Mouse (Mus musculus): ENCODE measurements at regions not wholly inside any gene's neighbourhood (a gene's known extent, or its start where the extent isn't known, plus 50 kb on each side); places are given as distances from the start of the nearest gene placed in this dataset.
A peak's percentile ranks its signal among the peaks of the same experiment; 100 is the strongest.

DNA sequence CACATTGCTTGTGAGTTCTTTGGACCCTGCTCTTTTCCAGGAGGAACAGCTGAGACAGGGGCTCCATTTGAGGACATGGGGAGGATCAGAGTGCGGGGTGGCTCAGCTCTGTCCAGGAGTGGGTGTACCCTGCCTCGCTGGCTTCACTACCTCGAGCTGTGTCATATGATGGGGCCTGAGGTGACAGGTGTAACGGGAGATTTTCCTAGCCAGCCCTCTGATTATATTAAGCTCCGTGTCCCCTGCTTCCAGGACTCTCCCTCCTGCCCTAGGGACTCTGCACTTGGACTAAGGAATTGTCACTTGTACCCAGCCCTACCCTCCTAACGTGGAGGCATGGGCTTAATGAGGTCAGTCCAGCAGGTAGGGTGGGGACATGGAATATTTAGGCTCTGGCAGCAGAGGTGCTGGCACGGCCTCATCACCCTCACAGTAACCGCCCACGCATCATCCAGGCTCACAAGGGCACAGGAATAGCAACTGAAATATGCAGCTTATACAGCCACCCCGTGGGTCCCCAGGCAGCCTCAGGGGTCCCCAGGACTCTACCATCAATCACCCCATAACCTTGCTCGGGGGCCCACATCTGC lies 78.1 kb upstream of the 1600014C23Rik start:
- H3K27me3 ChIP-seq = no peaks in the 10 kb centered on the region
- ATAC-seq (ENCODE audit: low FRiP score, low read depth) = no peak

DNA sequence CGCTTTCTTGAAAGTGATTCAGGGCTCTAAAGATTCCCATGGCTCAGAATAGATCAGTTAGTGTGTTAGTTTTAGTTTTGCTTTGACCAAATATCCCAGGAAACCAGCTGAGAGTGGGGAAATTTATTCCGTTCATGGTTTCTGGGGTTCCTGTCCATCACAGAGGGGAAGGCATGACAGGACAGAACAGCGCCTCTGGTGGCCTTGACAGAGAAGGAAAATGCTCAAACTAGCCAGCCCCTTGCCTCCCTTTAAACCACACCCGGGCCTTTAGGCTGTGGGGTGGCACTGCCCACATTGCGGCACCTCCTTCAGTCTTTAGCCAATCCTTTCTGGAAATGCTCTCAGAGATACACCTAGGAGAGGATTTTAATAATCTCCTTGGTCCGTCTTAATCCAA lies 76.1 kb upstream of the 1600014C23Rik start:
- no peak overlapping the region for H3K27ac ChIP-seq (replicated peaks)
- H3K4me3 ChIP-seq = no peak overlapping the region
- no peaks in the 10 kb centered on the region for H3K36me3 ChIP-seq
- WGBS = 90% methylated on average over 6 of the region's 6 CpGs
- no peak overlapping the region for H3K4me2 ChIP-seq
- no peak for ATAC-seq (ENCODE audit: low FRiP score, low read depth)
- H3K4me1 ChIP-seq (replicated peaks) = peaks cover 18% of the 10 kb centered on the region
- no peak overlapping the region for H3K9ac ChIP-seq
- no peaks in the 10 kb centered on the region for H3K9me3 ChIP-seq
- peaks cover 5% of the 10 kb centered on the region; the same call in 1 of the 2 replicates for H3K27me3 ChIP-seq

More for the DNA sequence above, 78.1 kb upstream of the 1600014C23Rik start:
- Histone ChIP-seq H3K9me3 (no peaks in the 10 kb centered on the region), H3K9ac (no peak overlapping the region), H3K4me2 (no peak overlapping the region), H3K27ac (replicated peaks) (no peak overlapping the region), H3K4me3 (no peak overlapping the region), H3K4me1 (replicated peaks) (peaks cover 10% of the 10 kb centered on the region), H3K36me3 (no peaks in the 10 kb centered on the region)
- WGBS = 84% methylated on average over 11 of the region's 11 CpGs

DNA sequence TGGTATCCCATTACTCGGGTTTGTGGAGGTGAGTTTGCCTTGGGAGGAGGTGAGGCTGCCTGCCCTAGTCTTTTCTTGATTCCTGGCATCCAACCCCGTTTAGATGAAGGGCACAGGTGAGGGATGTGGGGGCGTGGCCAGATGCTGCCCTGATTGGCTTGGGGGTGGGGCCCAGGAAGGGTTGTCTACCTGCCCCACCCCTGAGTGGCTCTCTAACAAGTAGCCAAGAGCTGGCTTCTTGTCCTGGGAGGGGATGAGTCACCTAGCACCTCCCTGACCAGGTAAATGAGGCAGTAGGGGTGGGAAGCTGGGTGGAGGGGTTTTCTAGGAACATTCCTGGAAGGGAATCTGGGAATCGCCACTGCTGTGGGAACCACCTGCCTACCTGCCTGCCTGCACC lies 74.7 kb upstream of the 1600014C23Rik start:
- WGBS = 77% methylated on average over 4 of the region's 4 CpGs
- Histone ChIP-seq H3K4me3 (no peak overlapping the region), H3K27ac (replicated peaks) (no peak overlapping the region), H3K9me3 (no peaks in the 10 kb centered on the region), H3K4me2 (no peak overlapping the region), H3K27me3 (peaks cover 7% of the 10 kb centered on the region), H3K9ac (no peak overlapping the region), H3K4me1 (replicated peaks) (peaks cover 18% of the 10 kb centered on the region), H3K36me3 (no peaks in the 10 kb centered on the region)
- ATAC-seq (ENCODE audit: low FRiP score, low read depth) = no peak

DNA sequence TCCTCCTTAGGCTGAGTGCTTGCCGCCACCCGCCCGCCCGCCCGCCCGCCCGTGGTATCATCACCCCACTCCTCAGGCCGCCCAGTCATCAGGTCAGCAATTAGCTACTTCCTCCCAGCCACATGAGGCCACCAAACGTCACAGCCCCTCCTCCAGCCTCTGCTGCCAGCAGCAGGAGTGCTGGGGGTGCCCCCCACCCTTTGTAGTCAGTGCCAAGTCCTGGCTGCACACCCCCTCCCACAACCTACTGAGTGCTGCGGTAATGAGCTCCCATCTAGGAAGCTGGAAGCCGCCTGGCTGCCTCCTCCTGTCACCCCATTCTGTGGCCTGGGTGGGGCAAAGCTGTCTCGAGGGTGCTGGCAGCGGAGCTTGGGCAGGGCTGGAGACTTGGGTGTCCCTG lies 73.8 kb upstream of the 1600014C23Rik start:
- 0 out of 2 replicates have a peak overlapping the region, but pooled peaks have one; percentile 20 for H3K27ac ChIP-seq (replicated peaks)
- peak; percentile 58; the same call in 1 of the 2 replicates for ATAC-seq (ENCODE audit: low FRiP score, low read depth)
- H3K4me1 ChIP-seq (replicated peaks) = peaks cover 14% of the 10 kb centered on the region
- H3K9me3 ChIP-seq = no peaks in the 10 kb centered on the region
- H3K9ac ChIP-seq = no peak overlapping the region
- H3K36me3 ChIP-seq = no peaks in the 10 kb centered on the region
- H3K4me3 ChIP-seq = no peak overlapping the region
- H3K27me3 ChIP-seq = peaks cover 7% of the 10 kb centered on the region
- 59% methylated on average over 12 of the region's 13 CpGs for WGBS
- no peak overlapping the region for H3K4me2 ChIP-seq

DNA sequence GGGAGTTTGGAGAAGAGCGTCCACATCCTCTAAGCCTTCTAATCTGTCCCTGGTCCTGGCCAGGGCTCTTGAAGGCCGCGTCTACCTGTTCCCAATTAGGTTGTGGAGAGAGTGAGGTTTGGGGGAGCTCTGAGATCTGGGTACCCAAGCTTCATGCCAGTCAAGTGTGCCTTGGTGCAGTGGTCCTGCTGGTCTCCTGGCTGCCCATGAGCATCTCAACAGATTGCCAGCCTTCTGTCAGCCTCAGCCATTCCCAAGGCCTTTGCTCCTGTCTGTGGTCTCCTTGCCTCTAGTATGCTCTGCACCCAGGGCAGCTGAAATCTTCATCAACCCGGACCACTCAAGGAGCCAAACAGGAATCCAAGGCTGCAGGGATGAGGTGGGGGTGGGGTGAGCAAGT lies 73.2 kb upstream of the 1600014C23Rik start:
- WGBS = 83% methylated on average over 4 of the region's 4 CpGs
- H3K9ac ChIP-seq = no peak overlapping the region
- no peak overlapping the region for H3K4me2 ChIP-seq
- no peak for ATAC-seq (ENCODE audit: low FRiP score, low read depth)
- H3K36me3 ChIP-seq = no peaks in the 10 kb centered on the region
- H3K9me3 ChIP-seq = no peaks in the 10 kb centered on the region
- no peak overlapping the region for H3K4me3 ChIP-seq
- peaks cover 12% of the 10 kb centered on the region for H3K4me1 ChIP-seq (replicated peaks)
- peaks cover 7% of the 10 kb centered on the region for H3K27me3 ChIP-seq
- no peak overlapping the region; the same call in 1 of the 2 replicates for H3K27ac ChIP-seq (replicated peaks)

DNA sequence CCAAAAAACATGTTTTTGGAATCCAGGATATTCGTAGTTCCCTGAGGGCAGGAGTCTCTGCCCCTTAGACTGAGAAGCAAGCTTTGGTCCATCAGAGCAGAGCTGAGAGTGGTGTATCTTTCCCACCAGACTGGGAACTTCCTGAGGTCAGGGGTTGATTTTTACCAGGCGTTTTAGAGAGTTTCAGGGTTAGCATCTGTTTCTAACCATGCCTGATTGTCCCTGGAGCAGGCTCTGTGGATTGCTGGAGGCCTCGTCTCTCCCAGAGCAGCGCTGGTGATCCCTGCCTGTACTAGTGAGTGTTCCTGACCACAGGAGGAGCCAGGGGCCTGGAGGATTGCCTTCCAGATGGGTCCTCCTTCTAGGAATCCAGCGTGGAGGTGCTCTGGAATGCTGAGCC lies 72.8 kb upstream of the 1600014C23Rik start:
- no peaks in the 10 kb centered on the region for H3K36me3 ChIP-seq
- peaks cover 12% of the 10 kb centered on the region for H3K4me1 ChIP-seq (replicated peaks)
- no peak overlapping the region for H3K9ac ChIP-seq
- H3K27ac ChIP-seq (replicated peaks) = no peak overlapping the region; the same call in 1 of the 2 replicates
- WGBS = 59% methylated on average over 5 of the region's 5 CpGs
- H3K4me2 ChIP-seq = no peak overlapping the region
- no peak for ATAC-seq (ENCODE audit: low FRiP score, low read depth)
- H3K27me3 ChIP-seq = peaks cover 7% of the 10 kb centered on the region
- H3K9me3 ChIP-seq = no peaks in the 10 kb centered on the region
- H3K4me3 ChIP-seq = no peak overlapping the region

DNA sequence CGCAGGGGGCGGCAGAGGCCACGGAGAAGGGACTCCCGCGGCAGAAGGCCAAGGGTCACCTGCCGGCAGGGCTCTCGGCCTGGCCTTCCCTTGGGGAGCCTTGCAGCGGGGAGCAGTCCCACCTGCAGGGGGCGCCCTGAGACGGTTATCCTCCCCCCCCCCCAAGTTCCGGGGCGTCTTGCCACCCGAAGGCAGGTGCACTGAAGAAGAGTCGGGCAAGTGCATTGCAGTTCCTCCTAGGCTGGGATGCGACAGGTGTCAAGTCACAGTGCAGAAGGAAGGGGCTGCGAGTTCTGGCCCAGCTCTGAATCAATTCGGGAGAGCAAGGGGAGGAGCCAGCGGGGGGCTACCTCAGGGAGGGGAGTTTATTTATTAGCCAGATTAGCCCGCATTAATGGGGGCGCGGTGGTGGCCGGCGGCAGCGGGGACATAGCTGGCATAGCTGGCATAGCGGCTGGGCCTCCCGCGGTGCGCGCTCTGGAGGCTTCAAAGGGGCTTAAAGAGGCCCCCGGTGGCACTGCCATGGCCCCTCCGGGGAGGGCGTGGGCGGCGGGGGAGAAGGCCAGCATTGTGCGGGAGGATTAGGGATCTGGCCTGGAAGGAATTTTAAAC lies 71.9 kb upstream of the 1600014C23Rik start:
- Histone ChIP-seq H3K4me3 (0 out of 2 replicates have a peak overlapping the region, but pooled peaks have one; percentile 1), H3K9me3 (no peaks in the 10 kb centered on the region), H3K36me3 (no peaks in the 10 kb centered on the region), H3K4me2 (peak overlapping the region; percentile 26), H3K27me3 (peaks cover 7% of the 10 kb centered on the region), H3K4me1 (replicated peaks) (peaks cover 12% of the 10 kb centered on the region), H3K27ac (replicated peaks) (no peak overlapping the region), H3K9ac (no peak overlapping the region)
- no peak for ATAC-seq (ENCODE audit: low FRiP score, low read depth)
- WGBS = 3% methylated on average over 31 of the region's 35 CpGs

DNA sequence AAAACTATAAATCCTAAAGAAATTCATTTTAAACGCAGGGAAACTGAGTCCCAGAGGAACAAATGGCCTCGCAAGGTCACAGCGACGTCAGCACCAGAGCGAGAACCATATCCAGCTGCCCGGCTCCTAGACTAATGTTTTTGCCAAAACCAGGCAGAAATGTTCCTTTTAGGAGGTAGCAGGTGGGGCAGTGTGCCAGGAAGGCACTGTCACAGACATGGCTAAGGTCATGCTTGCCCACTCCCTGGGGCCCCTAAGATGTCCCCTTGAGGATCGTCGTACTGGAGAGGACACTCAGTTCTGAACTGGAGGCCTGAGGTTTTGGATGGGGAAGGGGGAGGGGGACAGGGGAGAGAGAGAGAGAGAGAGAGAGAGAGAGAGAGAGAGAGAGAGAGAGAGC lies 69.7 kb upstream of the 1600014C23Rik start:
- H3K4me2 ChIP-seq = no peak overlapping the region
- no peak for ATAC-seq (ENCODE audit: low FRiP score, low read depth)
- 85% methylated on average over 8 of the region's 8 CpGs for WGBS
- peaks cover 12% of the 10 kb centered on the region for H3K4me1 ChIP-seq (replicated peaks)
- no peaks in the 10 kb centered on the region for H3K36me3 ChIP-seq
- H3K27me3 ChIP-seq = peaks cover 7% of the 10 kb centered on the region
- no peak overlapping the region for H3K4me3 ChIP-seq
- H3K27ac ChIP-seq (replicated peaks) = no peak overlapping the region
- H3K9me3 ChIP-seq = no peaks in the 10 kb centered on the region
- H3K9ac ChIP-seq = no peak overlapping the region

DNA sequence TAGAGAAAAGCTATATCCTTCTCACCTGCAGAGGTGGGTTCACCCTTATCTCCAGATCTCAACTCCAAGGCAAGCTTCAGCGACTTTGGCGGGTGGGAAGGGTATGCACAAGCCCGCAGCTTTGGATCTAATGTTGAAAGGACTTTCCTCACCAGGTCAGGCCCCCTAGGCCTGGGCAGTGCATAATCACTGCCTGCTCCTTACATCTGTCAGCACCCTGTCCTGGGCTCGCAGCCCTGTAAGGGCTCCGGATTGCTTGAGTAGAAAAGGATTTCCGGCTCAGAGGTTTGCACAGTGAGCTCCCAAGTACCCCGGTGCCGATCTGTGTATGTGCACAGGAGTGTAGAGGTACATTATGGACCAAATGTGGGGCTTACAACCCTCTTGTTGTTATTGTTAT lies 68.8 kb upstream of the 1600014C23Rik start:
- no peak overlapping the region for H3K9ac ChIP-seq
- H3K27ac ChIP-seq (replicated peaks) = no peak overlapping the region
- no peaks in the 10 kb centered on the region for H3K36me3 ChIP-seq
- no peak overlapping the region for H3K4me3 ChIP-seq
- no peaks in the 10 kb centered on the region for H3K9me3 ChIP-seq
- H3K4me2 ChIP-seq = no peak overlapping the region
- no peak for ATAC-seq (ENCODE audit: low FRiP score, low read depth)
- H3K4me1 ChIP-seq (replicated peaks) = peaks cover 9% of the 10 kb centered on the region
- WGBS = 90% methylated on average over 8 of the region's 8 CpGs
- peaks cover 7% of the 10 kb centered on the region for H3K27me3 ChIP-seq

DNA sequence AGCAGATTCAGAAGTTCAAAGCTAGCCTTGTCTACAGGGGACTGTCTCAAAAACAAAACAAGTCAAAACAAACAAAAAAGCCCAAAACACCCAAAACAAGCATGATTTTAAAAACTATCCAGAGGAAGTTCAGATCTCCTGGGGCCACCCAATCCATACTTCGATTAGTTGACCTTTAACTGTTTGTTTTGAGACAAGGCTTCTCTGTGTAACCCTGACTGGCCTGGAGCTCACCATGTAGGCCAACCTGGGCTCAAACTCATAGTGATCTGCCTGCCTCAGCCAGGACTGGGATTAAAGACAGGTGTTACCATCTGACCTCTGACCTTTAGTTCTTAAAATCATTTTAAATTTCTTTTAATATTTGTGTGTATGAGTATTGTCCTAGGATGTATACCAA lies 66.1 kb upstream of the 1600014C23Rik start:
- H3K4me3 ChIP-seq = no peak overlapping the region
- WGBS = 93% methylated on average over 1 of the region's 1 CpGs
- no peak overlapping the region for H3K4me2 ChIP-seq
- H3K9ac ChIP-seq = no peak overlapping the region
- no peaks in the 10 kb centered on the region for H3K9me3 ChIP-seq
- H3K27ac ChIP-seq (replicated peaks) = no peak overlapping the region
- peaks cover 3% of the 10 kb centered on the region for H3K27me3 ChIP-seq
- no peaks in the 10 kb centered on the region for H3K4me1 ChIP-seq (replicated peaks)
- H3K36me3 ChIP-seq = no peaks in the 10 kb centered on the region
- ATAC-seq (ENCODE audit: low FRiP score, low read depth) = no peak

DNA sequence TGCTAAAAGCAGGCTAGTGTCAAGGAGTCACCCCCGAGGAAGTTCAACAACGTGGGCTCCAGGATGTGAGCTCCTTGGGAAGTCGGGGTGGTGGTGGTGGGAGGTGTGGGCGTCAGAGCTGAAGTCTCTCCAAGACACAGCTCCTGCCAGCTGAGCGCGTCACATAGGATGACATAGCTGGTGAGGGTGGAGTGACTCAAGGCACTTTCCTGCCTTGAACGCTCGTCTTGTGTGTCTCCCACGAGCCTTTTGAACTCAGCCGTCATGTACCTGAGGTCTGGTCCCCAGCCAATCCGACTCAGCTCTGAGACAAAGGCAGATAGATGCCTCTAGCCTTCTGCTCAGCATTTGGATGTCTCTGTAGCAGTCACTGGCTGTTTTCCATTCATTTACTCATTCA lies 65.4 kb upstream of the 1600014C23Rik start:
- WGBS = 70% methylated on average over 11 of the region's 11 CpGs
- Histone ChIP-seq H3K27me3 (no peaks in the 10 kb centered on the region), H3K9me3 (no peaks in the 10 kb centered on the region), H3K9ac (no peak overlapping the region), H3K36me3 (no peaks in the 10 kb centered on the region), H3K4me2 (no peak overlapping the region), H3K4me1 (replicated peaks) (no peaks in the 10 kb centered on the region), H3K4me3 (no peak overlapping the region), H3K27ac (replicated peaks) (no peak overlapping the region)
- no peak for ATAC-seq (ENCODE audit: low FRiP score, low read depth)

DNA sequence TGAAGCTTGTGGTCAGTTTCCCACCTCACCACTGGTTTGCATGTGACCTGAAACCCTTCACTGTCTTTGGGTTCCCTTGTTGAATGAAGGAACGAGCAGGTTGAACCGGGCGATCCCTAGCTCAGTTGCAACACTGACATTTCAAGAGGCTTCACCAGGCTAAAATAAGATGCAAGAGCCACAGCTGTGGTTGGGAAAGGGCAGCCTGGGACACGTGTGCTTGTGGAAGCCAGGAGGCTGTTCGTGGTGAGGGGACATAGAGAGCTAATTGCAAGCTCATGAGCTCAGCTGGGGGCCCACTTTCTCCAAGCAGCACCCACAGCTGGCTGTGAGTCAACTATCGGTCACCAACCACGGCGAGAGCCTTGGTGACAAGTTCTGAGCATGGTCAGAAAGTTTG lies 64.8 kb upstream of the 1600014C23Rik start:
- Histone ChIP-seq H3K9ac (no peak overlapping the region), H3K27me3 (no peaks in the 10 kb centered on the region), H3K4me1 (replicated peaks) (no peaks in the 10 kb centered on the region), H3K36me3 (no peaks in the 10 kb centered on the region), H3K9me3 (no peaks in the 10 kb centered on the region), H3K4me3 (no peak overlapping the region), H3K27ac (replicated peaks) (no peak overlapping the region), H3K4me2 (no peak overlapping the region)
- ATAC-seq (ENCODE audit: low FRiP score, low read depth) = no peak
- WGBS = 82% methylated on average over 8 of the region's 8 CpGs

DNA sequence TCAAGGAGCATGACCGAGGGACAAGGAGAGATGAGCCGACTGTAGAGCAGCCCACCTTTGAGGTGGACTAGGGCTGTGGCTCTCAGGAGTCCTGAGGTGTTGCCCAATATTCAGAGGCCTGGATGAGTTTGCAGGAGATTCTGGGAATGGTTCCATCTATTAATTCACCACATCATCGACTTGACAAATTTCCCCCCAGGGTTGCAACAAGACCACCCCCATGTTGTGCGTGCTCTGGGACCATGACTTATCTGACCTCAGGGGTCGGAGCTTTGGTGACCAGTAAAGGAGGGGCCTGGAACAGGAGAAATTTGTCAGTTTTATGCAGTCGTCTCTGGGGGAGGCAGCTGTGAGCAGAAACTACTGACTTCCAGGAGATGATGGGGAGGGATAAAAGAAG lies 63.5 kb upstream of the 1600014C23Rik start:
- Histone ChIP-seq H3K9me3 (no peaks in the 10 kb centered on the region), H3K4me2 (no peak overlapping the region), H3K27ac (replicated peaks) (no peak overlapping the region), H3K4me3 (no peak overlapping the region), H3K9ac (no peak overlapping the region), H3K27me3 (no peaks in the 10 kb centered on the region), H3K4me1 (replicated peaks) (no peaks in the 10 kb centered on the region), H3K36me3 (no peaks in the 10 kb centered on the region)
- ATAC-seq (ENCODE audit: low FRiP score, low read depth) = no peak
- 74% methylated on average over 6 of the region's 6 CpGs for whole genome bisulfite sequencing

Measured in hindbrain, embryonic 15.5 days (tissue).